Mouse (Mus musculus) c-Kit-positive CD71-positive TER-119-positive erythroid progenitor cells, embryonic 14.5 days (primary cell): ENCODE results near the gene Ccdc86.

ENCODE experiments used
- DNase-seq: peaks from one replicate; pipeline ENCODE4 v3.0.0-alpha.2; 2013; ENCODE audit warnings: low spot score

The Ccdc86 gene

GRCm38 (mm10) chr19:10949112-10949511 lies at the start of gene Ccdc86:
TSS of gene Ccdc86 (minus strand) at chr19:10949266.
- DNase-seq, result peak; percentile 97

- no peak for DNase-seq
These were observed 44.1 kb upstream of the Ccdc86 start, which contains the start of gene Ms4a15 for GRCm38 (mm10) chr19:10993150-10993549. TSS of gene Ms4a15 (minus strand) at chr19:10993250.

- no peak for DNase-seq
These were observed 42.8 kb upstream of the Ccdc86 start for GRCm38 (mm10) chr19:10991911-10992310.

- DNase-seq, result no peak
These were observed 41.7 kb upstream of the Ccdc86 start for GRCm38 (mm10) chr19:10990751-10991150.

- DNase-seq, result no peak
These were observed 39.5 kb upstream of the Ccdc86 start for GRCm38 (mm10) chr19:10988563-10988962.

- no peak for DNase-seq
These were observed 36.8 kb upstream of the Ccdc86 start for GRCm38 (mm10) chr19:10985889-10986288.

- DNase-seq, result no peak
These were observed 35.5 kb upstream of the Ccdc86 start for GRCm38 (mm10) chr19:10984551-10984950.

- DNase-seq, result no peak
These were observed 34.1 kb upstream of the Ccdc86 start for GRCm38 (mm10) chr19:10983146-10983545.

- DNase-seq, result no peak
These were observed 31.1 kb upstream of the Ccdc86 start for GRCm38 (mm10) chr19:10980210-10980609.

GRCm38 (mm10) chr19:10979184-10980168 lies 30.4 kb upstream of the Ccdc86 start:
- peak; percentile 40 for DNase-seq

- DNase-seq, result peak; percentile 14
These were observed 27.3 kb upstream of the Ccdc86 start for GRCm38 (mm10) chr19:10976318-10976717.

- no peak for DNase-seq
These were observed 26.1 kb upstream of the Ccdc86 start for GRCm38 (mm10) chr19:10975187-10975586.

- DNase-seq, result no peak
These were observed 25.3 kb upstream of the Ccdc86 start, which contains the start of gene Ms4a10 for GRCm38 (mm10) chr19:10974238-10974865. TSS of gene Ms4a10 (minus strand) at chr19:10974670.

- no peak for DNase-seq
These were observed 24.1 kb upstream of the Ccdc86 start for GRCm38 (mm10) chr19:10973187-10973586.

GRCm38 (mm10) chr19:10972660-10973059 lies 23.6 kb upstream of the Ccdc86 start:
- no peak for DNase-seq

- no peak for DNase-seq
These were observed 21.4 kb upstream of the Ccdc86 start for GRCm38 (mm10) chr19:10970457-10970856.

GRCm38 (mm10) chr19:10968578-10968977 lies 19.5 kb upstream of the Ccdc86 start:
- DNase-seq, result no peak

- no peak for DNase-seq
These were observed 16.7 kb upstream of the Ccdc86 start for GRCm38 (mm10) chr19:10965721-10966120.

- no peak for DNase-seq
These were observed 10.9 kb upstream of the Ccdc86 start for GRCm38 (mm10) chr19:10959978-10960346.

GRCm38 (mm10) chr19:10959085-10959977 lies 10.3 kb upstream of the Ccdc86 start:
- DNase-seq, result peak; percentile 68

GRCm38 (mm10) chr19:10952021-10952939 lies 3.2 kb upstream of the Ccdc86 start:
- DNase-seq, result no peak
